Mouse (Mus musculus): Measurements from ENCODE around the gene Arhgap32. TPM values are rescaled to one million over a fixed set of nuclear protein-coding genes. Genes with fewer than 3 reads are reported as not detected.

The Arhgap32 gene
- polyA plus RNA-seq, 1 experiment from 2014 or later: 0.32 TPM

DNA sequence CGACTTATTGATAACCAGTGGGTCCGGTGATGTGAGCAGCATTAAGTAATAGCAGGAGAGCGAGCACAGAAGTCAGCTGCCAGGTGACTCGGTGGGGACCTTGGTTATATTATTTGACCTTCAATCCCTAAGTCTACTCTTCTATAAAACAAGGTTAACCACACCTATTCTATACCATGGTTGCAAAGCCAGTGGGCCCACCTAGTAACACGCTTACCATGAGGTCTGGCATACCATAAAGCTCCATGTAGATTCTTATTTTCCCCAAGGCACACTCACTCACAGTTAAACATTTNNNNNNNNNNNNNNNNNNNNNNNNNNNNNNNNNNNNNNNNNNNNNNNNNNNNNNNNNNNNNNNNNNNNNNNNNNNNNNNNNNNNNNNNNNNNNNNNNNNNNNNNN, 167.7 kb downstream of the Arhgap32 start:
- Histone ChIP-seq H3K4me2 (ENCODE audit: low read depth, low read length) (no peak overlapping the region), H3K9me3 (replicated peaks; ENCODE audit: control insufficient read depth, low read length) (no peaks in the 10 kb centered on the region), H3K27me3 (ENCODE audit: control insufficient read depth, insufficient read depth, low read depth, low read length) (no peaks in the 10 kb centered on the region), H3K9ac (ENCODE audit: low read depth, low read length) (no peak overlapping the region), H3K4me3 (ENCODE audit: low read depth, low read length) (no peak overlapping the region), H3K27ac (ENCODE audit: low read length) (no peak overlapping the region), H3K4me1 (ENCODE audit: control insufficient read depth, low read depth, low read length) (peaks cover 3% of the 10 kb centered on the region; the same call in 1 of the 2 replicates), H3K36me3 (ENCODE audit: control insufficient read depth, insufficient read depth) (no peaks in the 10 kb centered on the region)
- WGBS (ENCODE audit: insufficient replicate concordance): 67% methylated on average over 5 of the region's 5 CpGs
- no peak for ATAC-seq (ENCODE audit: low read depth)

GRCm38 (mm10) chr9:32291618-32292017, 175.7 kb downstream of the Arhgap32 start:
- Histone ChIP-seq H3K9me3 (replicated peaks; ENCODE audit: control insufficient read depth, low read length) (no peaks in the 10 kb centered on the region), H3K4me3 (ENCODE audit: low read depth, low read length) (no peak overlapping the region), H3K4me1 (ENCODE audit: control insufficient read depth, low read depth, low read length) (no peaks in the 10 kb centered on the region; the same call in 1 of the 2 replicates), H3K4me2 (ENCODE audit: low read depth, low read length) (no peak overlapping the region), H3K36me3 (ENCODE audit: control insufficient read depth, insufficient read depth) (no peaks in the 10 kb centered on the region), H3K27ac (ENCODE audit: low read length) (no peak overlapping the region), H3K9ac (ENCODE audit: low read depth, low read length) (no peak overlapping the region), H3K27me3 (ENCODE audit: control insufficient read depth, insufficient read depth, low read depth, low read length) (no peaks in the 10 kb centered on the region)
- WGBS (ENCODE audit: insufficient replicate concordance): 12% methylated on average over 7 of the region's 7 CpGs
- ATAC-seq (ENCODE audit: low read depth): peak; percentile 75

- H3K4me3 ChIP-seq (ENCODE audit: low read depth, low read length): no peak overlapping the region
- H3K9me3 ChIP-seq (replicated peaks; ENCODE audit: control insufficient read depth, low read length): no peaks in the 10 kb centered on the region
- no peaks in the 10 kb centered on the region for H3K36me3 ChIP-seq (ENCODE audit: control insufficient read depth, insufficient read depth)
- ATAC-seq (ENCODE audit: low read depth): no peak
- H3K27ac ChIP-seq (ENCODE audit: low read length): no peak overlapping the region
- no peak overlapping the region for H3K9ac ChIP-seq (ENCODE audit: low read depth, low read length)
- H3K4me2 ChIP-seq (ENCODE audit: low read depth, low read length): no peak overlapping the region
- H3K4me1 ChIP-seq (ENCODE audit: control insufficient read depth, low read depth, low read length): no peaks in the 10 kb centered on the region; the same call in 1 of the 2 replicates
- WGBS (ENCODE audit: insufficient replicate concordance): 35% methylated on average over 5 of the region's 5 CpGs
- H3K27me3 ChIP-seq (ENCODE audit: control insufficient read depth, insufficient read depth, low read depth, low read length): no peaks in the 10 kb centered on the region
Measured at GRCm38 (mm10) chr9:32292686-32293085, 176.8 kb downstream of the Arhgap32 start.

GRCm38 (mm10) chr9:32295061-32295800, 179.3 kb downstream of the Arhgap32 start:
- WGBS (ENCODE audit: insufficient replicate concordance): 63% methylated on average over 9 of the region's 9 CpGs
- H3K9me3 ChIP-seq (replicated peaks; ENCODE audit: control insufficient read depth, low read length): no peaks in the 10 kb centered on the region

GRCm38 (mm10) chr9:32302501-32303150, 186.7 kb downstream of the Arhgap32 start:
- no peak overlapping the region for H3K4me3 ChIP-seq (ENCODE audit: low read depth, low read length)
- H3K9me3 ChIP-seq (replicated peaks; ENCODE audit: control insufficient read depth, low read length): no peaks in the 10 kb centered on the region
- H3K4me1 ChIP-seq (ENCODE audit: control insufficient read depth, low read depth, low read length): no peaks in the 10 kb centered on the region
- ATAC-seq (ENCODE audit: low read depth): no peak
- H3K36me3 ChIP-seq (ENCODE audit: control insufficient read depth, insufficient read depth): no peaks in the 10 kb centered on the region
- no peak overlapping the region for H3K4me2 ChIP-seq (ENCODE audit: low read depth, low read length)
- 68% methylated on average over 13 of the region's 13 CpGs for WGBS (ENCODE audit: insufficient replicate concordance)
- H3K9ac ChIP-seq (ENCODE audit: low read depth, low read length): no peak overlapping the region
- no peaks in the 10 kb centered on the region for H3K27me3 ChIP-seq (ENCODE audit: control insufficient read depth, insufficient read depth, low read depth, low read length)
- H3K27ac ChIP-seq (ENCODE audit: low read length): no peak overlapping the region

More at GRCm38 (mm10) chr9:32295061-32295800, 179.3 kb downstream of the Arhgap32 start:
- H3K4me2 ChIP-seq (ENCODE audit: low read depth, low read length): no peak overlapping the region
- H3K27me3 ChIP-seq (ENCODE audit: control insufficient read depth, insufficient read depth, low read depth, low read length): no peaks in the 10 kb centered on the region
- H3K4me3 ChIP-seq (ENCODE audit: low read depth, low read length): no peak overlapping the region
- H3K9ac ChIP-seq (ENCODE audit: low read depth, low read length): no peak overlapping the region
- H3K4me1 ChIP-seq (ENCODE audit: control insufficient read depth, low read depth, low read length): no peaks in the 10 kb centered on the region; the same call in 1 of the 2 replicates
- ATAC-seq (ENCODE audit: low read depth): no peak
- H3K36me3 ChIP-seq (ENCODE audit: control insufficient read depth, insufficient read depth): no peaks in the 10 kb centered on the region
- no peak overlapping the region for H3K27ac ChIP-seq (ENCODE audit: low read length)

DNA sequence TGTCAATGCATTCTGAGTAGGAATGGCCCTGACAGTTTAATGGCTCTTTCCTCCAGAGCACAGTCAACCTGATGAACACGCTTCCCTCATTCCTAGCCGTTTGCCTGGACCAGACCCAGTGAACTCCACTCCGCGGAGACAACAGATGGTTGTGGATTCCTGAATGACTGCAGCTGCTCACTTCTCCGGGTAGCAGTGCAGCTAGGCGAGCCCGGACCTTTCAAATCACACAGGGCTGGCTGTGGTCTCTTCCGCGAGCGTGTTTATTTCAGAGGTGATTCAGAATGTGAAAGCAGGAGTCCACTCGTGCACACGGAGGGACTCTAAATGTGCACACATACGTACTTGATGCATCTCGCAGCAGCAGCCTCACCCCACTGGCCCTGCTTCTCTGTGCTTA, 195.8 kb downstream of the Arhgap32 start:
- H3K4me2 ChIP-seq (ENCODE audit: low read depth, low read length): no peak overlapping the region
- no peaks in the 10 kb centered on the region for H3K9me3 ChIP-seq (replicated peaks; ENCODE audit: control insufficient read depth, low read length)
- ATAC-seq (ENCODE audit: low read depth): no peak
- no peak overlapping the region for H3K9ac ChIP-seq (ENCODE audit: low read depth, low read length)
- H3K4me1 ChIP-seq (ENCODE audit: control insufficient read depth, low read depth, low read length): no peaks in the 10 kb centered on the region
- no peaks in the 10 kb centered on the region for H3K27me3 ChIP-seq (ENCODE audit: control insufficient read depth, insufficient read depth, low read depth, low read length)
- H3K27ac ChIP-seq (ENCODE audit: low read length): no peak overlapping the region
- no peak overlapping the region for H3K4me3 ChIP-seq (ENCODE audit: low read depth, low read length)
- 69% methylated on average over 14 of the region's 14 CpGs for WGBS (ENCODE audit: insufficient replicate concordance)
- H3K36me3 ChIP-seq (ENCODE audit: control insufficient read depth, insufficient read depth): no peaks in the 10 kb centered on the region

DNA sequence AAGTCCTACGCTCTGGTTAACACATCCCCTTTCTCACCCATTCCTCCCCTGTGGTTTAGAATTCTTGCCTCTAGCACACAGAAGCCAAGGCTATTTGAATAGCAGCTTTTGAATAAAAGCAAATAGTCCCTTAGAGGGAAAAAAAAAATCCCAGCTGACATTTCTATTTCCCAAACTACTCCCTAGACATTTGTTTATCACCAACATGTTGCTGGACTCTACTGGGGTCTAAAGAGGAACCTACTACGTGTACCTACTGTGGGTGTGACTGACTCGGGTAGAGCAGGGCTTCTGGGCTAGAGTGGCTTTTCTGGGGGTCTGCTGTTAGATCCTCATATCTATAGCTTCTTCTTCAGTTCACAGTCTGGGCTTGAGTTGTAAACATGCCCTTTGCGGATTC, 196.3 kb downstream of the Arhgap32 start:
- no peak overlapping the region for H3K4me2 ChIP-seq (ENCODE audit: low read depth, low read length)
- no peak for ATAC-seq (ENCODE audit: low read depth)
- no peak overlapping the region for H3K9ac ChIP-seq (ENCODE audit: low read depth, low read length)
- no peak overlapping the region for H3K4me3 ChIP-seq (ENCODE audit: low read depth, low read length)
- WGBS (ENCODE audit: insufficient replicate concordance): 39% methylated on average over 4 of the region's 4 CpGs
- H3K27ac ChIP-seq (ENCODE audit: low read length): no peak overlapping the region
- no peaks in the 10 kb centered on the region for H3K9me3 ChIP-seq (replicated peaks; ENCODE audit: control insufficient read depth, low read length)
- H3K36me3 ChIP-seq (ENCODE audit: control insufficient read depth, insufficient read depth): no peaks in the 10 kb centered on the region
- H3K4me1 ChIP-seq (ENCODE audit: control insufficient read depth, low read depth, low read length): no peaks in the 10 kb centered on the region
- H3K27me3 ChIP-seq (ENCODE audit: control insufficient read depth, insufficient read depth, low read depth, low read length): no peaks in the 10 kb centered on the region

DNA sequence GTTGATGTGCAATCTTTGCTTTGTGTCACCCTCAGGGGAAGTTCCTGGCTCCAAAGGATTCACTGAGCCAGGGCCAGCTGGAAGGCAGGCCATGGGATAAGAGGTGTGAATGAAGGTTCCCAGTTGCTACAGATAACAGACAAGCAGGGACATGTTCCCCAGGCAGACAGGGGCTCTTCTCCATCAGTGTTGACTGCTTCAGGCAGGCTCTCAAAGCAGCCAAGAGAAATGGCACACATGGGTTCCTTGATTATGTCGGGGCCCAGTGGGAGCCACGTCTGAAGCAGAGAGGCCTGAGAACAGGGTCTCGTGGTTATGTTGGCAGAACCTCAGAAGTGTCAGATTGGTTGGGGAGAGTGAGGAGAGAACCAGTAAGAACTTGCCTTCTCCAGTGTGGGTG, 198.1 kb downstream of the Arhgap32 start:
- no peak overlapping the region for H3K4me3 ChIP-seq (ENCODE audit: low read depth, low read length)
- no peak overlapping the region for H3K4me2 ChIP-seq (ENCODE audit: low read depth, low read length)
- H3K27me3 ChIP-seq (ENCODE audit: control insufficient read depth, insufficient read depth, low read depth, low read length): no peaks in the 10 kb centered on the region
- H3K36me3 ChIP-seq (ENCODE audit: control insufficient read depth, insufficient read depth): no peaks in the 10 kb centered on the region
- H3K4me1 ChIP-seq (ENCODE audit: control insufficient read depth, low read depth, low read length): no peaks in the 10 kb centered on the region
- H3K9me3 ChIP-seq (replicated peaks; ENCODE audit: control insufficient read depth, low read length): no peaks in the 10 kb centered on the region
- 30% methylated on average over 3 of the region's 3 CpGs for WGBS (ENCODE audit: insufficient replicate concordance)
- H3K9ac ChIP-seq (ENCODE audit: low read depth, low read length): no peak overlapping the region
- ATAC-seq (ENCODE audit: low read depth): no peak
- no peak overlapping the region for H3K27ac ChIP-seq (ENCODE audit: low read length)

DNA sequence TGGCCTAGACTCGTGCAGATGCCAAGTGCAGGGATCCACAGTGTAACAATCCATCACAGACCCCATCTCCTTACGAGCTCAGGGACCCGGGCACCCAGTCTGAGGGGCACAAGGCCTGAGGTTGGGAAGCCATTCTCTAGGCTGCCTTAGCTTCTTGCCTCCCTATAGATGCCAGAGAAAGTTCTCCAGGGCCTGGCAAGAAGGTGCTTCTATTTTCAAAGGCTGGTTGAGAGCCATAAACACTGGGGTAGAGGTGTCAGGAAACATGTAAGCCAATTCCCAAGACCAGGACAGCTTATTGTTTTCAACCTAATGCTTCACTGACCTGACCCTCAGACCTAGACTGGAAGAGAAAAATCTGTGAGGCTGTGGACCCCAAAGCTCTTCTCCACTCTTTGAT, 200.1 kb downstream of the Arhgap32 start:
- WGBS (ENCODE audit: insufficient replicate concordance): 66% methylated on average over 3 of the region's 3 CpGs
- H3K4me1 ChIP-seq (ENCODE audit: control insufficient read depth, low read depth, low read length): no peaks in the 10 kb centered on the region
- H3K27me3 ChIP-seq (ENCODE audit: control insufficient read depth, insufficient read depth, low read depth, low read length): no peaks in the 10 kb centered on the region
- no peaks in the 10 kb centered on the region for H3K9me3 ChIP-seq (replicated peaks; ENCODE audit: control insufficient read depth, low read length)
- no peaks in the 10 kb centered on the region for H3K36me3 ChIP-seq (ENCODE audit: control insufficient read depth, insufficient read depth)
- no peak overlapping the region for H3K27ac ChIP-seq (ENCODE audit: low read length)
- ATAC-seq (ENCODE audit: low read depth): no peak
- H3K9ac ChIP-seq (ENCODE audit: low read depth, low read length): no peak overlapping the region
- no peak overlapping the region for H3K4me3 ChIP-seq (ENCODE audit: low read depth, low read length)
- H3K4me2 ChIP-seq (ENCODE audit: low read depth, low read length): no peak overlapping the region
